Mouse (Mus musculus): ENCODE results near the gene Gfy. TPM values are rescaled to one million over a fixed set of nuclear protein-coding genes. Genes with fewer than 3 reads are reported as not detected.

The Gfy gene
- polyA plus RNA-seq, 1 experiment from 2014 or later: not detected

DNA sequence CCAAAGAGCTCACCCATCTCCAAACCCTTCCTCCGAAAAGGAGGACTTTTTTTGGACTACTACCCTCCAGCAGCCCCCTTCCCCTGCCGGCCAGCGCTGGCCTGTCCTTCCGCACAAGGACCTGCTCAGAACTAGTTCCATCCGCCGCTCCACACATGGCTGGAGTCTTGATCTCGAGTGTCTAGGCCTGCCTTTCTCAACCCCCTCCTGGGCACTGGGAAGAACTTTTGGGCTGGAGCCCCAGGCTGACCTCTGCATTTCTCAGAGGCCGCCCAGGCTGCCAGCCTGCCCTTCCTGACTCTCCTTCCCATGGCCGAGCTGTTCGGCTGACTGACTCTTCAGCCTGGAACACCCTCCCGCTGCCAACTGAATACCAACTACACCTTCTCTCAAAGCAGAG lies 3.2 kb upstream of the Gfy start:
- H3K36me3 ChIP-seq (ENCODE audit: control insufficient read depth, insufficient read depth): no peaks in the 10 kb centered on the region
- H3K9ac ChIP-seq (ENCODE audit: low read depth, low read length): no peak overlapping the region
- 14% methylated on average over 11 of the region's 11 CpGs for WGBS
- H3K4me1 ChIP-seq (replicated peaks; ENCODE audit: control insufficient read depth, insufficient read depth, low read length): 0 out of 2 replicates have a peak, but pooled peaks cover 3% of the 10 kb centered on the region
- TF ChIP-seq CTCF (IDR thresholded peaks at IDR 0.05; ENCODE audit: low read depth): peak; percentile 14; the same call in 1 of the 2 replicates
- peak overlapping the region; percentile 56 for H3K4me2 ChIP-seq (replicated peaks; ENCODE audit: low read depth)
- peaks cover 81% of the 10 kb centered on the region for H3K27me3 ChIP-seq (replicated peaks; ENCODE audit: control insufficient read depth, insufficient read depth, low read length)
- peak; percentile 8; the same call in 1 of the 2 replicates for ATAC-seq
- H3K4me3 ChIP-seq (ENCODE audit: low read depth, low read length): no peak overlapping the region; the same call in 1 of the 2 replicates
- no peak overlapping the region for H3K27ac ChIP-seq (ENCODE audit: low read depth, low read length)
- H3K9me3 ChIP-seq (ENCODE audit: control insufficient read depth): no peaks in the 10 kb centered on the region

DNA sequence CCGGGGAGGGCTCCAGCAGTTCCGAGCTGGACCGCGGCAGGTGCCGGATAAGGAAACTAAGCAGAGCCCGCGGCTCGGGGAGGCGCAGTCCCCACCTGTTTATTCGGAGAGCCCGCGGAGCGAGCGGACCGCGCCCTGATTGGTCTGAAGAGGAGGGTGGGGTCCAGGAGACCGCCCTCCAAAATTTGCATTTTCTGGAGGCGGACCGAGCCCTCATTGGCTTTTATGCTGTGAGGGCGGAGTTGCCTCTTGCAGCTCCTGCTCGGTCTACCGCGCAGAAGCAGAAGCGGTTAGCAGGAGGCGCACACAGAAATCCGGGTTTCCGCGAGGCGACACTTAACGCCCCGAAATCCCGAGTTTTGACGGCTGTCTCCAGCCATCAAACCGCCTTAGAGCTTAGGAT lies 2.8 kb upstream of the Gfy start:
- no peaks in the 10 kb centered on the region for H3K36me3 ChIP-seq (ENCODE audit: control insufficient read depth, insufficient read depth)
- no peak overlapping the region for H3K9ac ChIP-seq (ENCODE audit: low read depth, low read length)
- 0 out of 2 replicates have a peak, but pooled peaks cover 3% of the 10 kb centered on the region for H3K4me1 ChIP-seq (replicated peaks; ENCODE audit: control insufficient read depth, insufficient read depth, low read length)
- H3K27me3 ChIP-seq (replicated peaks; ENCODE audit: control insufficient read depth, insufficient read depth, low read length): peaks cover 85% of the 10 kb centered on the region
- H3K4me2 ChIP-seq (replicated peaks; ENCODE audit: low read depth): peak overlapping the region; percentile 56
- peak overlapping the region; percentile 4 for H3K4me3 ChIP-seq (ENCODE audit: low read depth, low read length)
- H3K27ac ChIP-seq (ENCODE audit: low read depth, low read length): no peak overlapping the region
- no peak for TF ChIP-seq CTCF (IDR thresholded peaks at IDR 0.05; ENCODE audit: low read depth)
- peak; percentile 80 for ATAC-seq
- WGBS: under 1% methylated on average over 34 of the region's 34 CpGs
- no peaks in the 10 kb centered on the region for H3K9me3 ChIP-seq (ENCODE audit: control insufficient read depth)

DNA sequence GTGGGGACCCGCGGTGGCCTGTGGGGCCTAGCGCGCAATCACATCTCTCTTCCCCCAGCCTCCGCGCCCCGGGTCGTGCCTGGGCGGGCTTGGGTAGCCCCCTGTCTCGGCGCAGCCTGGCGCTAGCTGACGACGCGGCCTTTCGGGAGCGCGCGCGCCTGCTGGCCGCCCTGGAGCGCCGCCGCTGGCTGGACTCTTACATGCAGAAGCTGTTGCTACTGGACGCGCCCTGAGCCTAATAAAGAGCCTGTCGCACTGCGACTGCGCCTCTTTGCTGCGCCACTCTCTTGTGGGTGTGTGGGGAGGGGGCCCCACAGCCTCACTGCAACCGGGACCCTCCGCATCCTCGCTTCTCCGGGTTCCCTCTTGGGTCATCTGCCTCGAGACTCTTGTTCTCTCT lies 2.2 kb upstream of the Gfy start:
- H3K4me3 ChIP-seq (ENCODE audit: low read depth, low read length): peak overlapping the region; percentile 9
- H3K4me1 ChIP-seq (replicated peaks; ENCODE audit: control insufficient read depth, insufficient read depth, low read length): 0 out of 2 replicates have a peak, but pooled peaks cover 3% of the 10 kb centered on the region
- H3K27ac ChIP-seq (ENCODE audit: low read depth, low read length): no peak overlapping the region
- 9% methylated on average over 35 of the region's 35 CpGs for WGBS
- H3K9me3 ChIP-seq (ENCODE audit: control insufficient read depth): no peaks in the 10 kb centered on the region
- peak; percentile 43 for TF ChIP-seq CTCF (IDR thresholded peaks at IDR 0.05; ENCODE audit: low read depth)
- peaks cover 86% of the 10 kb centered on the region for H3K27me3 ChIP-seq (replicated peaks; ENCODE audit: control insufficient read depth, insufficient read depth, low read length)
- ATAC-seq: 0 out of 2 replicates have a peak, but pooled peaks have one; percentile 31
- H3K4me2 ChIP-seq (replicated peaks; ENCODE audit: low read depth): peak overlapping the region; percentile 56
- no peaks in the 10 kb centered on the region for H3K36me3 ChIP-seq (ENCODE audit: control insufficient read depth, insufficient read depth)
- no peak overlapping the region for H3K9ac ChIP-seq (ENCODE audit: low read depth, low read length)

DNA sequence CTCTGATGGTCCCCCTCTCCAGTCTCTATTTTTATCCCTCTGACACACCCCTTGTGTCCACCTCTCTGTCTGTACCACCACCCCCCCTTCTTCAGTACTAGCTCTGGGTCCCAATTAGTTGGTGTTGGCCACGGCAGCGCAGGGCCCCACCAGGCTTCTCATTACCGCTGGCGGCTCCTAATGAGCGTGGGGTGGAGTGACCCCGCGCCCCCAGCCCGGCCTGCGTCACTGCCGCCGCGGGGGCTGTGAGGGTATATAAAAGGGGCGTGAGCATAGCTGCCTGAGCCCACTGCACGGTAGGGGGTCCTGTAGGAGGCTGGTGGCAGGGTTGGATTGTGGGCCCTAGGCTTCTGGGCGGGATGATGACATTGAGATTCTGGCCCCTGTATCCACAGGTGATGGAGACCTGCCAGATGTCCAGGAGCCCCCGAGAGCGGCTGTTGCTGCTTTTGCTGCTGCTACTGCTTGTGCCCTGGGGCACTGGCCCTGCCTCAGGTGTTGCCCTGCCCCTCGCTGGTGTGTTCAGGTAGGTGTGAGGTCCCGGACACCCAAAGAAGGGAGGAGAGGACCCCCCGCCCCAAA lies 1.6 kb upstream of the Gfy start, which contains the start of gene Pth2:
Gene Pth2, plus strand, starts transcription at position 100 of the 582 bp plus-strand sequence.
- ATAC-seq: no peak
- WGBS: 23% methylated on average over 20 of the region's 20 CpGs
- no peak within 1 kb of the TSS for H3K27ac ChIP-seq (ENCODE audit: low read depth, low read length)
- peak within 1 kb of the TSS; percentile 56 for H3K4me2 ChIP-seq (replicated peaks; ENCODE audit: low read depth)
- no peaks in the 10 kb centered on the region for H3K9me3 ChIP-seq (ENCODE audit: control insufficient read depth)
- H3K9ac ChIP-seq (ENCODE audit: low read depth, low read length): no peak within 1 kb of the TSS
- H3K4me1 ChIP-seq (replicated peaks; ENCODE audit: control insufficient read depth, insufficient read depth, low read length): 0 out of 2 replicates have a peak, but pooled peaks cover 3% of the 10 kb centered on the region
- no peak for TF ChIP-seq CTCF (IDR thresholded peaks at IDR 0.05; ENCODE audit: low read depth)
- H3K27me3 ChIP-seq (replicated peaks; ENCODE audit: control insufficient read depth, insufficient read depth, low read length): peaks cover 86% of the 10 kb centered on the region
- H3K36me3 ChIP-seq (ENCODE audit: control insufficient read depth, insufficient read depth): no peaks in the 10 kb centered on the region
- peak within 1 kb of the TSS; percentile 9 for H3K4me3 ChIP-seq (ENCODE audit: low read depth, low read length)

DNA sequence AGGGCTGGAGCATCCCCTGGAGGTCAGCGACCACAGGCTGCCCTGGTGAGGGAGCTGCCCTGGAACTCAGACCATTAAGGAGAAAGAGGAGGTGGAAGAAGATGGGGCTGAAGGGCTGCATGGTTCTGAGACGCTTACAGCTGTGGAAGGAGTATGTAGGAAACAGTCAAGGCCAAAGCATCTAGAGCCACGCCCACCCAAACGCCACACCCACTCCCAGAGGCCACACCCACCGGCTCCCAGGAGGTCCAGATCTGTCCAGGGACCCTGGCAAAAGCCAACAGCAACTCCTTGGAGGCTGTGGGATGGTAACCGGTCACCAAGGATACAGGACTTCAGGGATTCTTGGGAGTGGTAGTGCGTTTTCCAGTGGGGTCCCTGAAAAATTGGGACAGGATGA lies 819 bp downstream of the Gfy start:
- Histone ChIP-seq H3K4me1 (replicated peaks; ENCODE audit: control insufficient read depth, insufficient read depth, low read length) (0 out of 2 replicates have a peak, but pooled peaks cover 3% of the 10 kb centered on the region), H3K4me3 (ENCODE audit: low read depth, low read length) (no peak overlapping the region), H3K9me3 (ENCODE audit: control insufficient read depth) (no peaks in the 10 kb centered on the region), H3K27ac (ENCODE audit: low read depth, low read length) (no peak overlapping the region), H3K4me2 (replicated peaks; ENCODE audit: low read depth) (no peak overlapping the region), H3K36me3 (ENCODE audit: control insufficient read depth, insufficient read depth) (no peaks in the 10 kb centered on the region), H3K27me3 (replicated peaks; ENCODE audit: control insufficient read depth, insufficient read depth, low read length) (peaks cover 91% of the 10 kb centered on the region), H3K9ac (ENCODE audit: low read depth, low read length) (no peak overlapping the region)
- ATAC-seq: no peak
- no peak for TF ChIP-seq CTCF (IDR thresholded peaks at IDR 0.05; ENCODE audit: low read depth)
- 22% methylated on average over 7 of the region's 7 CpGs for WGBS

GRCm38 (mm10) chr7:45176356-45176755 lies 3.0 kb downstream of the Gfy start:
- H3K27me3 ChIP-seq (replicated peaks; ENCODE audit: control insufficient read depth, insufficient read depth, low read length): peaks cover 83% of the 10 kb centered on the region
- no peak for ATAC-seq

More at GRCm38 (mm10) chr7:45176356-45176755, 3.0 kb downstream of the Gfy start:
- H3K27ac ChIP-seq (ENCODE audit: low read depth, low read length): no peak overlapping the region
- WGBS: 4% methylated on average over 31 of the region's 31 CpGs
- no peaks in the 10 kb centered on the region for H3K36me3 ChIP-seq (ENCODE audit: control insufficient read depth, insufficient read depth)
- TF ChIP-seq CTCF (IDR thresholded peaks at IDR 0.05; ENCODE audit: low read depth): no peak
- no peak overlapping the region for H3K9ac ChIP-seq (ENCODE audit: low read depth, low read length)
- no peak overlapping the region for H3K4me2 ChIP-seq (replicated peaks; ENCODE audit: low read depth)
- no peaks in the 10 kb centered on the region for H3K9me3 ChIP-seq (ENCODE audit: control insufficient read depth)
- H3K4me1 ChIP-seq (replicated peaks; ENCODE audit: control insufficient read depth, insufficient read depth, low read length): no peaks in the 10 kb centered on the region
- no peak overlapping the region for H3K4me3 ChIP-seq (ENCODE audit: low read depth, low read length)

All from intestine, postnatal 0 days (tissue).